Mouse (Mus musculus): ENCODE measurements at regions not wholly inside any gene's neighbourhood (a gene's known extent, or its start where the extent isn't known, plus 50 kb on each side); places are given as distances from the start of the nearest gene placed in this dataset.

- DNase-seq, result no peak
Observed at GRCm38 (mm10) chr2:46358225-46358624, 1241.0 kb upstream of the Zeb2 start.

- no peak for DNase-seq
Observed at GRCm38 (mm10) chr2:46356651-46357050, 1239.5 kb upstream of the Zeb2 start.

GRCm38 (mm10) chr2:46340694-46341093 lies 1223.5 kb upstream of the Zeb2 start:
- DNase-seq, result no peak

- DNase-seq, result no peak
Observed at GRCm38 (mm10) chr2:46316666-46317065, 1199.5 kb upstream of the Zeb2 start.

GRCm38 (mm10) chr2:46315243-46315642 lies 1198.0 kb upstream of the Zeb2 start:
- no peak for DNase-seq

GRCm38 (mm10) chr2:46307582-46308153 lies 1190.5 kb upstream of the Zeb2 start:
- DNase-seq, result no peak

- DNase-seq, result no peak
Observed at GRCm38 (mm10) chr2:46302627-46303026, 1185.4 kb upstream of the Zeb2 start.

- no peak for DNase-seq
Observed at GRCm38 (mm10) chr2:46297274-46297843, 1180.2 kb upstream of the Zeb2 start.

- DNase-seq, result no peak
Observed at GRCm38 (mm10) chr2:46283929-46284598, 1166.9 kb upstream of the Zeb2 start.

- no peak for DNase-seq
Observed at GRCm38 (mm10) chr2:46280822-46281221, 1163.6 kb upstream of the Zeb2 start.

GRCm38 (mm10) chr2:46261618-46262017 lies 1144.4 kb upstream of the Zeb2 start:
- DNase-seq, result no peak

GRCm38 (mm10) chr2:46251562-46251961 lies 1134.4 kb upstream of the Zeb2 start:
- no peak for DNase-seq

GRCm38 (mm10) chr2:46245717-46246116 lies 1128.5 kb upstream of the Zeb2 start:
- no peak for DNase-seq

GRCm38 (mm10) chr2:46244697-46245096 lies 1127.5 kb upstream of the Zeb2 start:
- DNase-seq, result no peak

- no peak for DNase-seq
Observed at GRCm38 (mm10) chr2:46242806-46243205, 1125.6 kb upstream of the Zeb2 start.

- DNase-seq, result no peak
Observed at GRCm38 (mm10) chr2:46239874-46240273, 1122.7 kb upstream of the Zeb2 start.

- no peak for DNase-seq
Observed at GRCm38 (mm10) chr2:46230791-46231450, 1113.7 kb upstream of the Zeb2 start.

GRCm38 (mm10) chr2:46218336-46218957 lies 1101.3 kb upstream of the Zeb2 start:
- DNase-seq, result no peak

- DNase-seq, result no peak
Observed at GRCm38 (mm10) chr2:46199341-46199740, 1082.1 kb upstream of the Zeb2 start.

- no peak for DNase-seq
Observed at GRCm38 (mm10) chr2:46187265-46187888, 1070.2 kb upstream of the Zeb2 start.

- no peak for DNase-seq
Observed at GRCm38 (mm10) chr2:46183241-46183640, 1066.0 kb upstream of the Zeb2 start.

GRCm38 (mm10) chr2:46179741-46180140 lies 1062.5 kb upstream of the Zeb2 start:
- DNase-seq, result no peak
